Mouse (Mus musculus) thymus, postnatal 14 days (tissue): ENCODE measurements around the gene Casp8.
"Not testable (repeated sequence)": the region's sequence is repeated elsewhere in the genome, so short reads cannot be mapped to it uniquely, and the experiment has no call there.

Source experiments
- DNase-seq: peaks from one replicate; pipeline ENCODE4 v3.0.0; 2021

Casp8 gene

GRCm38 (mm10) chr1:58795291-58796058, at the start of gene Casp8:
Gene Casp8, plus strand, starts transcription at chr1:58795374.
- peak; percentile 42 for DNase-seq

DNA sequence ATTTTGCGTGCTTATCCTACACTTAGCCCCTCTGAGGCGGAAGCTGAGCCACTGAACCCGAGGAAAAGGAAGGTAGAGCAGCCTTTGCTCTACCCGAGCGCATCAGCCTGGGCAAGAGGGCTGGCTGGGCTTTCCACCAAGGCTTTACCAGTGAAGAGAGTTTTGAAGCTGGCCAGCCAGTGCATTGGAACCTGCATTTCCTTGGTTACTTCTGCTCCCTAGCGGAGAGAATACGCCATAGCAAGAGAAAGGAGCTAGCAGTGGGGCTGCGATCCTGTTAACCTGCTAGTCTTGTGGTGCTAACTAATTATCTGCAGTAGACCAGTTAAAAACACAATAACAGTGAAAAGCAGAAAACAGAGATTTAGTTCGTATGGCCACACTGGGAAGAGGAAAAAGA, 48.3 kb upstream of the Casp8 start:
- DNase-seq: peak; percentile 50

- DNase-seq: no peak
Measured at GRCm38 (mm10) chr1:58759451-58759850, 35.7 kb upstream of the Casp8 start.

GRCm38 (mm10) chr1:58760581-58760980, 34.6 kb upstream of the Casp8 start:
- no peak for DNase-seq

DNA sequence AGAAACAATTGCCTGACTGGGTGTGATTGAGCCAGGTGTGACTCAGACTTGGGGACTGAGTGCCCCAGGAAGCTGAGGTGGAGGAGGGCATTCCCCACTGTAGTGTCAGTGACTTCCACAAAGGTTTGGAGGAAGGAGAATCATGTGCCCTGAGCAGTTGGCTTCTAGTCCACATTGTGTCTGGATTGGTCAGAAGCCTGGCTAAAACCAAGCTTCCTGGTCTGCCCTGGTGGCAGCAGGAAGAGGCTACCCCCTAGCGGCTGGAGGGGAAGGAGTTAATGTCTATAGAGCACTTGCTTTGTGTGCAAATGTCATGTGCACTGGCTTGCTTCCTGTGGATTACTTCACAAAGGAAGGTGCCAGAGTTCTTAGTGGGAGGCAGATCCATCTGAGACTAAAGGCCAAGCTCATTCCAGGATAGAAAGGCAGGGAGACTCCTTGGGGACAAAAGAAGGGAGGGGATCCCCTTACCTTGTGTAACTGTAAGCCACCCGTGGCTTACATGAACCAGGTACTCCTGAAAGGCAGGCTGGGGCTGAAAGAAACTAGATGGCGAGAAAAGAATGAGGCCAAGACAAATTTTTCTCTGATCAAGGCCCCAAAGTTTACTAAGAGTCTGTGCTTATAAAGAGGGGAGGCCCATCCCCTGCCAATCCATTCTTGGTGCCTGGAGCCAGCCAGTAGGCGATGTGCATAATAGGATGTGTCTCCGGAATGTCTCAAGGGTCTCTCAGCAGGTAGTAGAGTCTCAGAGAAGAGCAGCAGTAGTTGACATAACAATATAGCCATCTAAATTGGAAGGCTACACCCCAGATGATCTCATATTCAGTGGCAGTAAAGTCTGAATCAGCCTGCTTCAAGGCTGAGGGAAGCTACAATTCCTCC, 33.5 kb upstream of the Casp8 start:
- DNase-seq: peak; percentile 63

- no peak for DNase-seq
Measured at GRCm38 (mm10) chr1:58762576-58762975, 32.6 kb upstream of the Casp8 start.

GRCm38 (mm10) chr1:58766446-58766845, 28.7 kb upstream of the Casp8 start:
- not testable (repeated sequence) for DNase-seq

DNA sequence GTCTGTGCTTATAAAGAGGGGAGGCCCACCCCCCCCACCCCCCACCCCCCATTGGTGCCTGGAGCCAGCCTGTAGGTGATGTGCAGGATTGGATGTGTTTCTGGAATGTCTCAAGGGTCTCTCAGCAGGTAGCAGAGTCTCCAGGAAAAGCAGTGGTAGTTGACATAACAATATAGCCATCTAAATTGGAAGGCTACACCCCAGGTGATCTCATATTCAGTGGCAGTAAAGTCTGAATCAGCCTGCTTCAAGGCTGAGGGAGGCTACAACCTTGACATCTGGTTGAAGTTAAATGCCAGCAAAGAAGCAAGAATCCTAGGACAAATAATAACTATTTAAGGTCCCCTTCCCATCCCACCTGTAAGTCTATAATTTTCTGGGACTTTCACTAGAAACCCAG, 26.0 kb upstream of the Casp8 start:
- no peak for DNase-seq

DNA sequence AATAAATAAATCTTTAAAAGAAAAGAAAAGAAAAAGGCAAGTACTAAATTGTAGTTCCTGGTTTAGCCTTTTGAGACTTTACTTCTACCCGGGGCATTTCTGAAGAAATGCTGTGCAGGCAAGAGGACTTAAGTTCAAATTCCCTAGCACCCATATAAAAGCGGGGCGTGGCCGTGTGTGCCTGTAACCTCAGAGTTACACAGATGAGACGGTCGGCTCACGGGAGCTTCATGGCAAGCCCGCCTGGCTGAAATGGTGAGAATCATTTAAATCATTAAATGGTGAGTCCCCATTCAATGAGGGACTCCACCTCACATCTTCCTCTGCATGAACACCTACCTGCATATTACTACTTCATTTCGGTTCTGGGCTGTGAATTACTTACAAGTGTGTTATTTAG, 25.5 kb upstream of the Casp8 start:
- DNase-seq: no peak

DNA sequence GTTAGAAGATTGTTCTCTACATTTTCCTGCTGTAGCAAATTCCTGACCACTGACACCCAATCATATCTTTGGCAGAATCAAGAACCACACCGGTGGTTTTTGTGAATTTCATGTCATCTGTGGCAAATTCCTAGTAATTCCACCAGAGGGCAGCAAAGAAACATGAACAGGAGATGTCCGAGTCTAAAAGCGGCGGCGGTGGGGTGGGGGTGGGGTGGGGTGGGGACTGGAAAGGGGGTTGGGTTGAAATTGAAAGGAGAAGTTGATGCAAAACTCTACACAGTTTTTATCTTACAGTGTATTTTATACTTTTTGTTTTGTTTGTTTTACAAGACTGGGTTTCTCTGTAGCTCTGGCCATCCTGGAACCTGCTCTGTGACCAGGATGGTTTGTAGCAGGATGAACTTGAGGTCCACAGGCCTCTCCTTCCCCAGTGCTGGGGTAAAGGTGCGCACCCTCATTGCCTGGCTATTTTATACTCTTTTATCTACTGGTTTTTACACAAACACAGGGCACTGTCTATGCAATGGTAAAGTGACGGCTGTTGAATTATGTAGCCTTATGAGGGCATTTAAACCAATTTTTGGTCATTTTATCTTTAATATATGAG, 25.0 kb upstream of the Casp8 start:
- DNase-seq: peak; percentile 65

DNA sequence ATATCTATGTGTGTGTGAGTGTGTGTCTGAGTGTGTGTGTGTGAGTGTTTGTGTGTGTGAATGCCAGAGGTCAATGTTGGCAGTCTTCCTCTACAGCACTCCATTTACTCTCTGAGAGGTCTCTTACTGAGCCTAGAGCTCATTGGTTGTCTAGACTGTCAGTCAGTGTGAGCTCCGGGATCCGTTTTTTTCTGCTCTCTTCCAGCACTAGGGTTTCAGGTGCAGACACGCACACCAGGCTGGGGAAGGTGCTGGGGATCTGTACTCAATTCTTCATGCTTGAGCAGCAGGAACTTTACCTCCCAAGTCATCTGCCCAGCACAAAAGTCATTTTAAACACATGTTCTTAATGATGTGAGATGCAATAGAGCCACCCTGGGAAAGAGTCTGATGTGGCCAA, 23.1 kb upstream of the Casp8 start:
- DNase-seq: no peak

DNA sequence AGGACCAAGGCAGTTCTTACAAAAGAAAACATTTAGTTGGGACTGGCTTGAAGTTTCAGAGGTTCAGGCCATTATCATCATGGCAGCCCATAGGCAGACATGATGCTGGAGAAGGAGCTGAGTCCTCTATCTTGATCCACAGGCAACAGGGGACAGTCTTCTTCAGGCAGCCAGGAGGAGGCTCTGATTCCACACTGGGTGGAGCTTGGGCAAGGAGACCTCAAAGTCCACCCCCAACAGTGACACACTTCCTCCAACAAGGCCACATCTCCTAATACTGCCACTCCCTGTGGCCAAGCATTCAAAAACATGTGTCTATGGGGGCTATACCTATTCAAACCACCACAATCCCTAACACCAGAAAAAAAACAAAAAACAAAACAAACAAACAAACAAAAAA, 21.9 kb upstream of the Casp8 start:
- no peak for DNase-seq

GRCm38 (mm10) chr1:58773905-58774304, 21.3 kb upstream of the Casp8 start:
- DNase-seq: peak; percentile 21

DNA sequence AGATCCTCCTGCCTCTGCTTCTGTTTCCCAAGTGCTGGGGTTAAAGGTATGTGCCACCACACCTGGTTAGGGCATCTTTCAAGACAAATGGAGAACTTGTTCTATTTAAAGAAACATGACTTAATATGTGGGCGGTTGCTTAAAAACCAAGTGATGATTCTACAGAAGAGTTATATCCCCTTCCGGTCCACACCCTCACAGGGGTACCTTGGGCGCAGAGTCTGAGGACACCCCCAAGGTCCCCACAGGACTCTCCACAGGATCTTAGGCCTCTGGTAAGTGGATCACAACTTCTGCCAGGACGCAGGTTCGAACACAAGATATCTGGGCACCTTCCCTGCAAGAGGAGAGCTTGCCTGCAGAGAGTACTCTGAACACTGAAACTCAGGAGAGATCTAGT, 19.8 kb upstream of the Casp8 start:
- no peak for DNase-seq

- DNase-seq: no peak
Measured at GRCm38 (mm10) chr1:58777583-58777982, 17.6 kb upstream of the Casp8 start.

GRCm38 (mm10) chr1:58778226-58778625, 16.9 kb upstream of the Casp8 start:
- DNase-seq: peak; percentile 77

GRCm38 (mm10) chr1:58786276-58786675, 8.9 kb upstream of the Casp8 start:
- no peak for DNase-seq

DNA sequence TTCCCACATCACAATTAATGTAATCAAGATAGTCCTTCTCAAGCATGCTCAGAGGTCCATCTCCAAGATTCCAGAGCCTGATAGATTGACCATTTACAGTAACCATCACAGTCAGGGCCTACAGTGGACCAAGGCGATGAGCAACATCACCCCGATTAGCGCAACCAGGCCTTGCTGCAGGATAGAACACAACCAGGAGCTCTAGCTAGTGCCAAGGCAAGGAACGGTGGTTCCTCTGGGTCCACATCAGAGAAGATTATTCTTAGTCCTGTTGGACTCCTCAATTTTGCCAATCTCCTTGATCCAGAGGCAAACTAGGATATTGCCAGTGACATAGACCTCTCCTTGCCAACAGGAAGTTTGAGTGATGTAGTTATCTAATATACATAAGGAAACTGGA, 6.8 kb upstream of the Casp8 start:
- no peak for DNase-seq

- DNase-seq: no peak
Measured at GRCm38 (mm10) chr1:58794705-58795104, 469 bp upstream of the Casp8 start.

DNA sequence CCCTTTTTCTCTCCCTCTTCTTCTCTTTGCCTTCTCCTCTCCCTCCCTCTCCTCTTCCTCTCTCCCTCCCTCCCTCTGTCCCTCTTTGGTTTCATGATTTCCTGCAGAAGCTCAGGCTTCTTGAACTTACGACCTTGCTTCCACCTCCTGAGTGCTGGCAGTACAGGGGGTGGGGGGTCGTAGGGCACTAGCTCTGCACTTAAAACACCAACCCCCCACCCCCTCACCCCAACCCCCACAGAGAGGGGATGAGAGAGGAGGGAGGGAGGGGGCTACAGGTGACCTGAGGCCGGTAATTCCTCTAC, 837 bp downstream of the Casp8 start:
- DNase-seq: peak; percentile 28

DNA sequence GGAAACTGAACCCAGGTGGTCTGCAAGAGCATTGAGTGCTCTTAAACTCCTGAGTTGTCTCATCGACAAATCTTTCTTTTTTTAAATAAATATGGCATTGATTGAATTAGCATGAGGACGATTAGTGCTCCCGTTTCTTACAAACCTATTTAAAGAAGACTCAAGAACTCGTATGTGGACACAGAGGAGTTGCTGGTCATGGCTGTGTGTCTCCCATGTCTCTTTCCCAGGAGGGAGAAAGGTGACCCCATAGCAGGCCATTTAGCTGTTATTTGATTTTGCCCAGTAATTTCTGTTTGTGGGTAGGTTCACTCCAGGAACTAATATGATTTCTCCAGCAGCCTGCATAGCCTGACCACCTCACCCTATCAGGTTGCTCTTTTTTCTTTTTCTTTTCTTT, 1.7 kb downstream of the Casp8 start:
- no peak for DNase-seq

GRCm38 (mm10) chr1:58797370-58797769, 2.2 kb downstream of the Casp8 start:
- DNase-seq: peak; percentile 62

- no peak for DNase-seq
Measured at GRCm38 (mm10) chr1:58798911-58799310, 3.7 kb downstream of the Casp8 start.

GRCm38 (mm10) chr1:58800644-58801043, 5.5 kb downstream of the Casp8 start:
- not testable (repeated sequence) for DNase-seq
